Mouse (Mus musculus): ENCODE measurements around the gene Dcst1.

The Dcst1 gene

DNA sequence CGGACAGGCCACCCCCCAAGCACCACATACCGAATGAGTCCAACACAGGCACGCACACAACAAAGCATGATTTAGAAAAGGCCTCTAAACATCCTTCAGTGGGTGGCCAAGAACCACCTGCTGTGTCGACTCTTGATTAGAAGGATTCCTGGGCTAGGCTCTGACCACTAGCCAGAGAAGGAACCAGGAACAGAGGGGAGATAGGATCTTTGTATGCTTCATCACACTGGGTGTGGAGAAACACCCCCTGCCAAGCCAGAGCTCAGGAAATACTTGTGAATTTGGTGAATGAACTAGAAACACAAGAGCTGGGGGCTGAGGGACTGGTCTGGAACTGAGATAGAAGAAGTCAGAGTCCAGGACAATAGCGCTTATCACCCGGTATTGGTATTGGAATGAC lies 28.5 kb downstream of the Dcst1 start:
- DNase-seq (ENCODE audit: low read depth, low spot score): no peak

DNA sequence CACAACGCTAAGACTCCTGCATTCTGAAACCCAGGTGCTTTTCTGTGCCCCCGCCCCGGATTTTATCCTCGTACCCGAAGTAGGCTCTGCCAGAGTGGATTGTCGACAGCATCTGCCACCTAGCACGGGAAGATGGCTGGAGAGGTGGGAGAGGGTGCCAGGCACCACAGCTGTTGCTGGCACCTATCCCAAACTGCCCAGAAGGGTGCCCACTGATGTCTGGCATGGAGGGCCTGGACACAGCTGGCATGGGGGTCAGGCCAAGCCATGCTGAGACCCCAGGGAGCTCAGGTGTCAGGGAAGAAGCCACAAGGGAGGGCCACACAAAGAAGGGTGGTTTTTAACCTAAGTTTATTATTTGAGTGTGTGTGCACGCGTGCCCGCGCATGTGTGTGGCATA lies 32.0 kb downstream of the Dcst1 start:
- DNase-seq (ENCODE audit: low read depth, low spot score): no peak

DNA sequence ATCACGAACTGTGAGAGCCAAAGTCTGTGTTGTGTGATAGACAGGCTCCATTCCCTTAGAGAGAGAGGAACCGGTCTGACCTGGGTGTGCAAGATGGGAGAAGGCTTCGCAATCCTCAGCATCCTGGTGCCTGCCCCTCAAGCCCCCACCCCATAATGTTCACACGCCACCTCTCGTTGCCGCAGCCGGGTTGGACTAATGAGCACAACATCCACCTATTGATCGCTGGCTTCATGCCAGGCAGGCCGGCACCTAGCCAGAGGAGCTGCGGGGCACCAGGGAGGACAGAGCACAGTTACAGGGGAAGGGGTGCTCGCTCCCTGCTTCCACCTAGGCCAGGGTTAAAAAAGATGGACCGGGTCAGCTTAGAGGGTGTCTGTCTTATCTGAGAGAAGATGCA lies 32.6 kb downstream of the Dcst1 start:
- no peak for DNase-seq (ENCODE audit: low read depth, low spot score)

DNA sequence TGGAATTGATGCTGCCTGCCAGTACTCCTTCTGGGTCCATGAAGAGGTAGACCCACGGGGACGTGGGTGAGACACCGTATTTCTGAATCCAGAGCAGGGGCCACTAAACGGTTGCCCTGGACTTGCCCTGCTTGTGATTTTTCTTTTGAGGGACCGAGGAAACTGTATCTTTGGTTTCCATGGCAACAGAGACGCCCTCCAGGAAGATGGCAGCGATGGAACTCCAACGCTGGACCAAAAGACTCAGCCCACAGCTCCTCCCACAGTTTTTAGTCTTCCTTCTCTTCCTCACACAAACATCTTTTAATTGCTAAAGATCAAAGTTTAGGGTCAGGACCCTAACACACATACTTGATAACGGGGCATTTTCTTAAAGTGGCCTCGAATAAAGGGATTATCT lies 33.0 kb downstream of the Dcst1 start:
- DNase-seq (ENCODE audit: low read depth, low spot score): no peak

DNA sequence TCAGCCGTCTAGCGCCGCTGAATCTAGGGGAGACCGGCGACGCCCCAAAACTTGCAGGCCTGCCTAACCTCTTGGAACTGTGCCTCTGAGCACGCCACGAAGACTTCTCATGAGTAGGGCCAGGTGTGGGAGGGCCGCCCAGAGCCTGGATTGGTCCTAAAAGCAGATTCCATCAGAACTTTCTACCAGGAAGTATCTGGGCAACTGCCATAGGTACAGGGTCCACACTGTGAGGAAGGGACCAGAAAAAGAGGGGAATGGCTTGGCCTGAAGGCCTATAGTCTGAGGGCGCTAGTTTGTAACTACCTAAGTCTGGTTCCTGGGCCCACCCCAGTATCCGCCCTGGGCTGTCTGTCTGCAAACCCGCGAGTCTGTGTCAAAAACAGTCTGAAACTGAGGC lies 33.5 kb downstream of the Dcst1 start:
- DNase-seq (ENCODE audit: low read depth, low spot score): no peak

DNA sequence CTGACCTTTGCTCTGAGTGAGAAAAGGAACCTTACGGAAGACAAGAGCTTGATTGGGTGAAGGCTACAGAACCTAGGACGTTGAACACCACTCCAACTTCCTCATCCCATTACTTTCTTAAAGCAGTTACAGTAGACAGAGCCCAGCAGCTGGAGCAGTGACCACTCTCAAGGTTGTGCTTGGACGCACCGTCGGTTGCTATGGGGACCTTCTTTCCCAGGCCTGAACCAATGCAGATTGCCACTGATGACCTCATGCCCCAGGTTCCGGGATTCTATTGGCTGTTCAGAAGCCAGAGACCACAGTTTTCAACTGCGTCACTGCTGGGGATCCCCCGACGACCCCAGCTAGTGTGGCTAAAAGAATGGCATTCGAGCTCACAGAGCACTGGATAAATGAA lies 34.1 kb downstream of the Dcst1 start:
- no peak for DNase-seq (ENCODE audit: low read depth, low spot score)

DNA sequence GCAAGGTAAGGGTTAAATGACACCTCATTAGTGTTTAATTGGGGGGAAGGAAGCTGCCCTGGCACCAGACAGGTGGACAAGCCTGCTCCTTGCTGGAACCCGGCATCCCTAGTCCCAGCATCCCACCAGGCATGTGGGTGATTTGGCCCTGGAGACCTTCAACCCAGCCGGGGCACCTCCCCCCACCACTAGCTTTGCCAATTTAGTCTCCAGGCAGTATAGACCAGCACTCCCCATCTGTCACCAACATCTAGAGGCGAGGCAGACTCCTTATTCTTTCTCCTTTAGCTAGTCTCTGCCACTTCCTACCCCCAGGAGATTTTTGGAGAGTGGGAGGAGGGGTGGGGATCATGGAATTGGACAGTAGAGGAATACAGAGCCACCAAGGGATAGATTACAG lies 34.7 kb downstream of the Dcst1 start:
- no peak for DNase-seq (ENCODE audit: low read depth, low spot score)

DNA sequence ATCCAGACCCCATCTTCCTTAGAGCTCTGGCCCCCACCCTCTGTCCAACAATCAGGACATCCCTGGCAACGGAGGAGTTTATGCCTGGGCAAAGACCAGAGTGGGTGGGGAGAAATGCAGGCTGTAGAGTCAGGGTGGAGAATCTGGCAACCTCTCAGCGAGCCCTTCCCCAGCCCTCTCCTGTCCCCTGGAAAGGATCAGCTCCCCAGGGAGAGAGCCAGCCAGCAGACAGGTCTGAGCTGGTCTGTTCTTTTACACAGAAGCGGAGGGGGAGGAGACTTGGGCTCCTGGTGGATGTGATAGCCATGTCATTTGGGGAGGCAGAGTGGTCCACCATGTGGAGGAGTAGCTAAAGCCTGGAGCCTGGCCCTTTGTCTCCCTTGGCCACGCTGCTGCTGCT lies 36.4 kb downstream of the Dcst1 start:
- no peak for DNase-seq (ENCODE audit: low read depth, low spot score)

DNA sequence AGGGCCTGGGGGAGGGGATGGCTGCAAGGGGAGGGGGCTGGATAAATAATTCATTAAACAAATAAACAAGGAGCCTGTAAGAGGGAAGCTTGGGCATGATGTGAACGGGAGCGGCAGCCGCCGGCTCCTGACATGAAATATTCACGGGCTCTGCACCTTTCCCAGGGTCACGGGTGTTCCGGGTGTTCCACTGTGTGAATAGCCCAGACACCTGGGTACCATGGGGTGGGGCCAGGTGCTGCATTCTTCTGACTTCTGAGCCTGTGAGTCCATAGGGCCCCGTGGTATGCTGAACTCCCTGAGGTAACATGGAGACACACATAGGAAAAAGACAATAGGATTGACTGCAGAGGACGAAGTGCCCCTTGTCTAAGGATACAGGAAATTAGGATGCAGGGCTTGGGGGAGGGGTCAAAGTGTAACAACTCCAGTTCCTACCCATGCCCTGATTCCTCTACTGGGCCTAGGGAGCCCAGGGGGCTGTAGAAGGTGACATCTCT lies 37.6 kb downstream of the Dcst1 start:
- DNase-seq (ENCODE audit: low read depth, low spot score): no peak

DNA sequence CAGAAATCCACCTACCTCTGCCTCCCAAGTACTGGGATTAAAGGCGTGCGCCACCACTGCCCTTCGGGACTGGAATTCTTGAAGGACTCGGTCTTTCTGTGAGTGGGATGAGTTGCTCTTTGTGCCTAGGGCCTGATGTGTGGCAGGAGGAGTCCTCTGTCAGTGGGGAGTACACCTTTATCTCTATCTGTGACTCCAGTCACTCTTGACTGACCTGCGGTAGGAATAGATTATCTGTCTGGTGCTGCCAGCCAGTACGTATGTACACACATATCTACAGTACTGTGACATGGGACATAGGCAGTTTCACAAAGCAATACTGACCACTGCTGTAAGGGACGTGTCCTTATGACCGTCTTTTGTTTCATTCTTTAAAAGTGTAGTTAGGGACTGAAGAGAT lies 39.2 kb downstream of the Dcst1 start:
- no peak for DNase-seq (ENCODE audit: low read depth, low spot score)

DNA sequence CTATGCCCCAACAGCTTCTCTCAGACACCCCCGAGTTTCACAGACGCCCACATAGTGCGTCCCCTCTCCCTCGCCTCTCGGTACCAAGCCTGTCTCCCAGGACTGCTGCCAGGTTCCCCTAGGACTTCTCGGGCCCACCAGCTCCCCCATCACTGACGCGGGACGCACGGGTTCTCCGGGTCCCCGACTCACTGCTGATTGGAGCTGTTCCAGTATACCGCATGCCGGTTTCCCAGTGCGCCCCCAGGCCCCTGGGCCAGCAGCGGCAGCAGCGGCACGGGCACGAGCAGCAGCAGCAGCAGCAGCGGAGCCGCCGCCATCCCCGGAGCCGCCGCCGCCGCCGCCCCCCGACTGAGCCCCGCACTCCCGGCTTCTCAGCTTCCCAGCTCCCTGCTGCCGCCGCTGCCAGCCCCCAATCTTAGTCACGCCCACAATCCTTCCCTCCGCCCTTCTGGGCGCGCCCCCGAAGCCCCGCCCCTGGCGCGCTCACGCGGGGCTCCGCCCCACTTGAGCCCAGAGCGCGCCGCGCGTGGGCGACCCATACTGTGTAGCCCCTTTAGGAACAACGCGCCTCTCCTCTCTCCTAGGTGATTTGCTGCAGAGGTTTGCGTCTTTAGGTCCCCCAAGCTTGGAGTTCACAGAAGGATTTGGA lies 42.4 kb downstream of the Dcst1 start, which contains the start of gene Efna3:
Gene Efna3 (minus strand): TSS at position 452 of the 652 bp plus-strand sequence.
- DNase-seq (ENCODE audit: low read depth, low spot score): no peak

DNA sequence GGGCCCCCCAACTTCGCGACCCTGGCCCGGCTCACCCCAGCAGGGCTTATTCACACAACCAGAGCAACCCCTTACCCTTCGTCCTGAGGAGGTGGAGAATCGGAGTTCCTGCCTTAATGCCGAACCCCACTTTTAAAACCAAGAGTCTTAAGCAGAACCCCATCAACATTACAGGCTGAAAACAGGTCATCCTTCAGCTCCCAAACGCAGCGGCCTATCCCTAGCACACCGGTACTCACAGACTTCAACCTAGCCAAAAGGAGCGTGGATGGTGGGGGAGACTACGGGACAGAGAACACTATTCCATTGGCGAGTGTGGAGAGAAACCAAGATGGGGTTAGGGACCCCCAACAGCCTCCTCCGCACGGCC lies 42.9 kb downstream of the Dcst1 start:
- no peak for DNase-seq (ENCODE audit: low read depth, low spot score)

DNA sequence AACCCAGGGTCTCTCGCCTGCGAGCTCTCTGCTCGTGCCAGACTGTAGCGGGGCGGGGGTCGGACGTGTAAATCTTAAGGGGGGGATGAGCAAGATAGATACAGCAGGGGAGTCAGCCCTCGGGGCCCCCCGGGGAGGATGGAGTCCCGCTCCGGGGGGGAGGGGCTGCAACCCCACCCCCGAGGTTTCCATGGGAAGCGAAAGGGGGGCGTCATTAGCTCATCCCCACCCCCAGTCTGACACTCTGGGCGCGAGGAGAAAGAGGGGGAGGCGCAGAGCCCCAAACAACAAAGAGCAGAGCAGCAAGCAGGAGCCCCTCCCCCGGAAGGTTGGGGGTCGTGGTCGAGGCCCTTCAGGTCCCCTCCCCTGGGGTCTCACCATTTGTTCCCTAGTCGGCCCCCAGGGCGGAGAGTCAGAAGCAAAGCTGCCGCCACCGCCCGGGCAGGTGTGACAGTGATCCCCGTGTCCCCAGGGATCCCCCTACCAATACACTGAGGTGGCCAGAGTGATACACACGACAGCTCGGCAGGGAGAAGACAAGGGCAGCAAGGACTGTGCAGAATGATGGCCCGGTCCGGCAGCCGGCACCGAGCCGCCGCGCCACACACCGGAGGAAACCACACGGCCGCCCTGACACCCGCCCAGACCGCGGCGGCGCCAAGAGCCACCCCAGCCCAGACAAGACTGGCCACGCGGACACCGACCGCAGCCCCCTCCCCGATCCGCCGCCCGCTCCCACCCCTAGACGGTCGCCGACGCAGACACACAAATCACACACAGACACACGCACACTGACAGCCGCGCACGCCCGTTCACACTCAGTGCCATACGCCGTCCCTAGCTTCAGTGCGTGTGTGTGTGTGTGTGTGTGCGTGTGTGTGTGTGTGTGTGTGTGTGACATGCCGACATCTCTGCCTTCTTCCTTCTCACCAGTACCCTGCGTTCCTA lies 43.6 kb downstream of the Dcst1 start:
- no peak for DNase-seq (ENCODE audit: low read depth, low spot score)

DNA sequence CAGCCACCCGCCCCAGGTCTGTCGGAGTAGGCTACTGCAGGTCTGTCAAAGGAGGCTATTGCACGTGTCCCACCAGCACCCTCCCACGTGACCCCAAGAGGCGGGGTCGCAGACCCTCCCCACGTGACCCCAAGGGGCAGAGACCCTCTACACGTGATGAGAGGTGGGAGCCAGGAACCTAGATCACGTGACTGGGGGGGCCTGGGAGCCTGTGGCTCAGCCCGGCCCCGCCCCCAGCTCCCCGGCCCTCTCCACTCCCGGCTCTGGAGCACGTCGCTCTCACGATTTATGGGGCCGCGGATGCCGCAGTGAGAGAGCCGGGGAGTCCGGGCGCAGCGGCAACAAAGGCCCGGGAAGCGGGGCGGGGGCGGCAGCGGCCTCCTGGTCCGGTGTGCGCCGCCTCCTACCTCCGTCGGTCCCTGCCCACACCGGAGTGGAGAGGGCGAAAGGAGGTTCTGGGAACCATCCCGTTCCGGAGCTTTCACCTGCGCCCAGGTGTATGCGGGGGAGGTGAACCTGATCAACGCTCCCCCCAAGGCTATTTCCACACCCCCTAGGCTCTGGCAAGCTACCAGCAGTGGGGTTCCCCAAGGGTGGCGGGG lies 44.4 kb downstream of the Dcst1 start:
- DNase-seq (ENCODE audit: low read depth, low spot score): no peak

DNA sequence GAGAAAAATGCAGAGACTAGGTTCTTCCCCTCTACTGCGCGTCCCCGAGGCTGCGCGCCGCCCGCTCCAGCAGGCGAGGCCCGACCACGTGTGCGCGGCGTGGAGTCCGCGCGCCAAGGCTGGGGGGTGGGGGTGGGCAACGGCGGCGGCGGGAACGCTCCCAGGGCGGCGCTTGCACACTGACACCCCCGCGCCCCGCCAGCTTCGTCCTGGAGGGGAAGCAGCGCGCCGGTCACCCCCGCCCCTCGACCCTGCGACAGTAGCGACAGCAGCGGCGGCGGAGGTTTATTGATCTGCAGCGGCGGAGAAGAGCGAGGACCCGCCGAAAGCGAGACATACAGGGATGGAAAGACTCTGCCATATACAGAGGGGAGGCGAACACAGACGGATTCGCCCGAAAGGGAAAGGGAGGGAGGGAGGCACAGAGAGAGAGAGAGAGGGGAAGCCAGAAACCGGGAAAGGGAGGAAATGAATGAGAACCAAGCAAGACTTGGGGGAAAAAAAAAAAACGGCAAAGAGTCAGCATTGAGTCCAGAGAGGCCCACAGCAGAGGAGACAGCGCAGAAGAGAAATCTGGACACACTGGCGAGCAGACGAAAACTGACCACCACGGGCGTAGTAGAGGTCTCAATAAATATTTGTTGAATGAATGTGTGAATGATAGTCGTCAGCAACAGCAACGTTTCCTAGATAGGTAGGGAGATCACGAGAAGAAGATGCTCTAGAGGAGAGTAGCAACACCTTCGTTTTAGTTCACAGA lies 45.3 kb downstream of the Dcst1 start:
- no peak for DNase-seq (ENCODE audit: low read depth, low spot score)

DNA sequence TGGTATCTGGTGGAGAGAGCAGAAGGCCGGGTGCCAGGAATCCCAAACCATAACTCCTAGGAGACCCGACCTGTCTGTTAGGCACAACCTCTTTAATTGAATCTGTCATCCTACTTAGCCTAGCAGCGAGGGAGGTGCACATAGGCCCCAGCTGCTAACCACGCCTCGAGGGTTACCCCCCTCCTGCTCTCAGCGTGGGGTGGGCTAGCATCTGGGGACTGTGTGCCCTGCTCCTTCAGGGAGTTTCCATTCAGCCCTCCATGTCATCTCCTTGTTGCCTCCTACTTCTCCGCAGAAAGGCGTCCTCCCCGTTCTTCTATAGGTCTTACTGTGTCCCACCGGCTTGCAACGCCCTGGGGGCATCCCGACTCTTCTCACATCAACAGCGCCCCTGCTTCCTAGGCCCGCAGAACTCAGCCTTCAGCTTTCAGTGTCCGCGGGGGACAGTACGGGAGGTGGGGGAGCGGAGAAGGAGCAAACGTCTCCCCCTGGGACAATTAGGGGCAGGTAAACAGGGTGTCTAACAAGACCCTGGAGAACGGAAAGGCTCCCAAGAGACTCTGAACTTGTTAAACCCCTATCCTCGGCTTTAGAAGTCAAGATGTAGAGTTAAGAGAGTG lies 46.0 kb downstream of the Dcst1 start:
- DNase-seq (ENCODE audit: low read depth, low spot score): no peak

DNA sequence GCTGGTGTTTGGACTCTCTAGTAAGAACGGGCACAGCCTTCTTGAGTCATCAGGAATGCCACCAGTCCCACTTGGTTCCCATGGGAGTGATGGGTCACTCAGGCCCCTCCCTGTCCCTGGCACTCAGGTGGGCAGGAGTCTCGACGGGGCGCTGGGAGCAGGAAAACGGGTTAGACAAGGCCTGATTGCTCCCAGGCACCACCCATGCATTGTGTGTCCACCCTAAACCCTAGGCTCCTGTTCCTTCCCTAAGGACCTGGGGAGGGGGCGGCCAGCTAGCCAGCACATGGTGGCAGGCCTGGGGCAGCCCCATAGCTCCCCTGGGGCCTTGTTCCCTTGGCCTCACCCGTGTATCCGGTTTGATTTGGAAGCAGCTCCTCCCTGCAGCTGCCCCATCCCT lies 46.7 kb downstream of the Dcst1 start:
- DNase-seq (ENCODE audit: low read depth, low spot score): no peak

DNA sequence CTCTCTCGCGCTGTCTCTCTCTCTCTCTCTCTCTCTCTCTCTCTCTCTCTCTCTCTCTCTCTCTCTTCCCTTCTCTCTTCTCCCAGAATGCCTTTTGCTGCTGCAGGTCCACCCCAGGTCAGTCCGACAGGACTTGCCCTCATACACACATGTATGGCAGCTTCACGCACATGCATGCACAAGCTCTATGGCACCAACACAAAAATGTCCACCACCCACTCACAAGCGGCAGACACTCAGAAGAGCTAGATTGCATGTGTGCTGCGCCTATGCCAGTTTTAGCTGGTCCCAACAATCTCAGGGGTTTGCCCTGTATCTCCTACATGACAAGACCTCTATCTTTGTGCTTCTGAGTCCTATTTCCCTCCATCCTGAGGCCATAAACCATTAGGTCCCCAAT lies 47.8 kb downstream of the Dcst1 start:
- DNase-seq (ENCODE audit: low read depth, low spot score): no peak

DNA sequence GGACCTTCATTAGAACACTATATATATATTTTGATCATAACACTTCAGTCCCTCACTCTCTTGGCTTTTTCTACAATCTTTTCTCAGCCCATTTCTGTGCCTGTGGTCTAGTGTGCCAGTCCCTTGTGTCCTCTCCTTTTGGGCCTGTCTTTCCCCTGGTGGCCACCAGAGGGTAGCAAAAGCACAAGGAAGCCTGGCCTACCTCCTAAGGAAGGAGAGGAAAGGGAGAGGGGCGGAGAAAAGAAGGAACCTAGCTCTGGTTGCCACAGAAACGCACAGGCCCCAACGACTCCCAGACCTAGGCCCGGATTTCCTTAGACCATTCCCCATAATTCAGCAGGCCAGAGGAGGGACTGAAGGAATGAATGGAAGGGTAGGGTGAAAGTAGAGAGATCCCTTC lies 48.2 kb downstream of the Dcst1 start:
- DNase-seq (ENCODE audit: low read depth, low spot score): peak; percentile 96

DNA sequence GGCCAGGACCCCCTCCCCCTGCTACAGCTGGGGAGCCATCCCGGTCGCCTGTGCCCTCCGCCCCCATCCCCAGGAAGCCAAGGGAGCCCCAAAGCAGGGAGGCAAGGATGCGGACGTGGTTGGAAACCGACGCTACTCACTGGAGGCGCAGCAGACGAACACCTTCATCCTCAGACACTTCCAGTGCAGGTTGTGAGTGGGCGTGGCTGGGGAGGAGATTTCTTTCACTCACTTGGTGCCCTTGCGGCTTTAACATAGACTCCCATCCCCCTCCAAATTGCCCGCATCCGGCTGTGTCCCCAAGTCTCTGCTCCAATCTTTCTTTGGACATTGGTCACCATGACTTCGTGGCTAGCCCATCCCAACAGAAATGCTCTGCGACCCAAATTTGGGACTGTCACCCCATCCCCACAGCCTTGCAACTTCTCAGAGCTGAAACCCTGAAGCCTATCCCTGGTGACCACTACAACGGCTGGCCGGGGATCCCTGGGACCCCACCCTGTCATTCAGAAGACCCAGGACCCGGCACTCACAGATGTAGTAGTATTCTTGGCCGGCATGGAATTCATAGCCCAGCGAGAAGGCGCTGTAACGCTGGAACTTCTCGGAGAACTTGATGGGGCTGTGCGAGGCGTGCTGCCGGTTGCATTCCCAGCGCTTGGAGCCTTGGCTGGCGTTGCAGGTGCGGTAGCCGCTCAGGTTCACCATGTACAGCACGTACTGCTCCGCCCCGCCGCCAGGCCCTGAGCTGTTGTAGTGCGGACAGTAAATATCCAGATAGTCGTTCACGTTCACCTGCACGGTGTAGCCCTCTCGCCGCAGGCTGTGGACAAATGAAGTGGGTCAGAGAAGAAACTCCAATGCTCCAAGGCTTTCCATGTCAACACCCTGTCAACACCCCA lies 48.9 kb downstream of the Dcst1 start:
- no peak for DNase-seq (ENCODE audit: low read depth, low spot score)

Data from 3T3-L1 (cell line).